Mouse (Mus musculus): ENCODE results near the gene Myl3. TPM values are rescaled to one million over a fixed set of nuclear protein-coding genes. Genes with fewer than 3 reads are reported as not detected.

Myl3 gene
- polyA plus RNA-seq, 1 experiment from 2014 or later = 1.2 TPM

GRCm38 (mm10) chr9:110711996-110712395, 29.7 kb upstream of the Myl3 start:
- 93% methylated on average over 6 of the region's 6 CpGs for WGBS
- no peaks in the 10 kb centered on the region for H3K4me1 ChIP-seq
- H3K9ac ChIP-seq (replicated peaks) = no peak overlapping the region
- H3K4me3 ChIP-seq = no peak overlapping the region
- H3K4me2 ChIP-seq (replicated peaks) = no peak overlapping the region
- no peaks in the 10 kb centered on the region for H3K9me3 ChIP-seq
- no peak overlapping the region for H3K27ac ChIP-seq (replicated peaks)
- no peaks in the 10 kb centered on the region for H3K27me3 ChIP-seq
- peaks cover 29% of the 10 kb centered on the region for H3K36me3 ChIP-seq
- ATAC-seq (ENCODE audit: low FRiP score, low read depth) = no peak

GRCm38 (mm10) chr9:110712545-110712944, 29.1 kb upstream of the Myl3 start:
- no peak overlapping the region for H3K9ac ChIP-seq (replicated peaks)
- ATAC-seq (ENCODE audit: low FRiP score, low read depth) = no peak
- H3K27me3 ChIP-seq = no peaks in the 10 kb centered on the region
- H3K9me3 ChIP-seq = no peaks in the 10 kb centered on the region
- H3K4me2 ChIP-seq (replicated peaks) = no peak overlapping the region
- H3K27ac ChIP-seq (replicated peaks) = no peak overlapping the region
- WGBS = 90% methylated on average over 4 of the region's 4 CpGs
- no peak overlapping the region for H3K4me3 ChIP-seq
- H3K4me1 ChIP-seq = no peaks in the 10 kb centered on the region
- H3K36me3 ChIP-seq = peaks cover 29% of the 10 kb centered on the region

GRCm38 (mm10) chr9:110713389-110713788, 28.3 kb upstream of the Myl3 start:
- no peak for ATAC-seq (ENCODE audit: low FRiP score, low read depth)
- peaks cover 26% of the 10 kb centered on the region for H3K36me3 ChIP-seq
- no peak overlapping the region for H3K27ac ChIP-seq (replicated peaks)

GRCm38 (mm10) chr9:110715426-110715825, 26.2 kb upstream of the Myl3 start:
- peaks cover 26% of the 10 kb centered on the region for H3K36me3 ChIP-seq
- no peak overlapping the region for H3K4me2 ChIP-seq (replicated peaks)
- no peak overlapping the region for H3K27ac ChIP-seq (replicated peaks)
- no peak for ATAC-seq (ENCODE audit: low FRiP score, low read depth)
- H3K9me3 ChIP-seq = no peaks in the 10 kb centered on the region
- no peaks in the 10 kb centered on the region for H3K27me3 ChIP-seq
- 68% methylated on average over 1 of the region's 1 CpGs for WGBS
- no peak overlapping the region for H3K9ac ChIP-seq (replicated peaks)
- no peaks in the 10 kb centered on the region for H3K4me1 ChIP-seq
- H3K4me3 ChIP-seq = no peak overlapping the region

More at GRCm38 (mm10) chr9:110713389-110713788, 28.3 kb upstream of the Myl3 start:
- H3K9ac ChIP-seq (replicated peaks) = no peak overlapping the region
- no peak overlapping the region for H3K4me3 ChIP-seq
- H3K9me3 ChIP-seq = no peaks in the 10 kb centered on the region
- 76% methylated on average over 1 of the region's 1 CpGs for WGBS
- H3K4me1 ChIP-seq = no peaks in the 10 kb centered on the region
- H3K27me3 ChIP-seq = no peaks in the 10 kb centered on the region
- no peak overlapping the region for H3K4me2 ChIP-seq (replicated peaks)

- Histone ChIP-seq H3K9ac (replicated peaks) (no peak overlapping the region), H3K4me1 (no peaks in the 10 kb centered on the region), H3K36me3 (peaks cover 19% of the 10 kb centered on the region), H3K27me3 (no peaks in the 10 kb centered on the region), H3K9me3 (no peaks in the 10 kb centered on the region), H3K4me2 (replicated peaks) (no peak overlapping the region), H3K27ac (replicated peaks) (no peak overlapping the region), H3K4me3 (no peak overlapping the region)
- peak; percentile 80 for ATAC-seq (ENCODE audit: low FRiP score, low read depth)
- 32% methylated on average over 4 of the region's 4 CpGs for WGBS
Observed at GRCm38 (mm10) chr9:110716775-110717174, 24.9 kb upstream of the Myl3 start.

GRCm38 (mm10) chr9:110718071-110718470, 23.6 kb upstream of the Myl3 start:
- Histone ChIP-seq H3K4me1 (no peaks in the 10 kb centered on the region), H3K4me3 (no peak overlapping the region), H3K9ac (replicated peaks) (no peak overlapping the region), H3K36me3 (peaks cover 10% of the 10 kb centered on the region; the same call in 1 of the 2 replicates), H3K27me3 (no peaks in the 10 kb centered on the region), H3K9me3 (no peaks in the 10 kb centered on the region), H3K4me2 (replicated peaks) (no peak overlapping the region), H3K27ac (replicated peaks) (0 out of 2 replicates have a peak overlapping the region, but pooled peaks have one; percentile 5)
- ATAC-seq (ENCODE audit: low FRiP score, low read depth) = no peak
- whole genome bisulfite sequencing = 90% methylated on average over 6 of the region's 6 CpGs

- no peaks in the 10 kb centered on the region for H3K4me1 ChIP-seq
- no peak for ATAC-seq (ENCODE audit: low FRiP score, low read depth)
- no peak overlapping the region for H3K4me3 ChIP-seq
- no peaks in the 10 kb centered on the region for H3K27me3 ChIP-seq
- no peak overlapping the region for H3K9ac ChIP-seq (replicated peaks)
- 87% methylated on average over 3 of the region's 3 CpGs for WGBS
- H3K4me2 ChIP-seq (replicated peaks) = no peak overlapping the region
- peaks cover 16% of the 10 kb centered on the region for H3K36me3 ChIP-seq
- no peaks in the 10 kb centered on the region for H3K9me3 ChIP-seq
- H3K27ac ChIP-seq (replicated peaks) = no peak overlapping the region
Observed at GRCm38 (mm10) chr9:110718810-110719209, 22.9 kb upstream of the Myl3 start.

- WGBS = 80% methylated on average over 5 of the region's 5 CpGs
Observed at GRCm38 (mm10) chr9:110719977-110720376, 21.7 kb upstream of the Myl3 start.

GRCm38 (mm10) chr9:110722060-110722459, 19.6 kb upstream of the Myl3 start:
- WGBS = 91% methylated on average over 10 of the region's 10 CpGs
- peaks cover 15% of the 10 kb centered on the region for H3K4me1 ChIP-seq
- ATAC-seq (ENCODE audit: low FRiP score, low read depth) = no peak
- H3K27me3 ChIP-seq = peaks cover 16% of the 10 kb centered on the region
- H3K27ac ChIP-seq (replicated peaks) = no peak overlapping the region
- H3K4me2 ChIP-seq (replicated peaks) = no peak overlapping the region
- peaks cover 20% of the 10 kb centered on the region; the same call in 1 of the 2 replicates for H3K36me3 ChIP-seq
- no peak overlapping the region for H3K4me3 ChIP-seq
- H3K9me3 ChIP-seq = no peaks in the 10 kb centered on the region
- no peak overlapping the region for H3K9ac ChIP-seq (replicated peaks)

More at GRCm38 (mm10) chr9:110719977-110720376, 21.7 kb upstream of the Myl3 start:
- Histone ChIP-seq H3K4me2 (replicated peaks) (no peak overlapping the region), H3K4me3 (no peak overlapping the region), H3K9ac (replicated peaks) (no peak overlapping the region), H3K9me3 (no peaks in the 10 kb centered on the region), H3K27me3 (no peaks in the 10 kb centered on the region), H3K27ac (replicated peaks) (no peak overlapping the region), H3K36me3 (peaks cover 22% of the 10 kb centered on the region), H3K4me1 (no peaks in the 10 kb centered on the region)
- ATAC-seq (ENCODE audit: low FRiP score, low read depth) = no peak

- Histone ChIP-seq H3K9me3 (no peaks in the 10 kb centered on the region), H3K9ac (replicated peaks) (no peak overlapping the region), H3K4me2 (replicated peaks) (no peak overlapping the region), H3K27ac (replicated peaks) (no peak overlapping the region), H3K36me3 (peaks cover 20% of the 10 kb centered on the region; the same call in 1 of the 2 replicates), H3K4me1 (peaks cover 21% of the 10 kb centered on the region), H3K27me3 (peaks cover 51% of the 10 kb centered on the region), H3K4me3 (no peak overlapping the region)
- no peak for ATAC-seq (ENCODE audit: low FRiP score, low read depth)
- WGBS = 20% methylated on average over 9 of the region's 9 CpGs
Observed at GRCm38 (mm10) chr9:110725721-110726135, 15.9 kb upstream of the Myl3 start.

GRCm38 (mm10) chr9:110726867-110727266, 14.8 kb upstream of the Myl3 start:
- ATAC-seq (ENCODE audit: low FRiP score, low read depth) = no peak
- Histone ChIP-seq H3K27ac (replicated peaks) (no peak overlapping the region), H3K4me1 (peaks cover 22% of the 10 kb centered on the region), H3K9ac (replicated peaks) (peak overlapping the region; percentile 34; the same call in 1 of the 2 replicates), H3K27me3 (peaks cover 62% of the 10 kb centered on the region), H3K9me3 (no peaks in the 10 kb centered on the region), H3K4me2 (replicated peaks) (peak overlapping the region; percentile 45), H3K4me3 (peak overlapping the region; percentile 26), H3K36me3 (peaks cover 16% of the 10 kb centered on the region; the same call in 1 of the 2 replicates)
- WGBS = 14% methylated on average over 32 of the region's 33 CpGs

- Histone ChIP-seq H3K27me3 (peaks cover 84% of the 10 kb centered on the region), H3K4me1 (peaks cover 38% of the 10 kb centered on the region), H3K9ac (replicated peaks) (no peak overlapping the region)
Observed at GRCm38 (mm10) chr9:110729841-110730240, 11.8 kb upstream of the Myl3 start.

GRCm38 (mm10) chr9:110731859-110732258, 9.8 kb upstream of the Myl3 start:
- Histone ChIP-seq H3K9me3 (no peaks in the 10 kb centered on the region), H3K9ac (replicated peaks) (no peak overlapping the region), H3K27me3 (peaks cover 83% of the 10 kb centered on the region), H3K36me3 (no peaks in the 10 kb centered on the region), H3K4me2 (replicated peaks) (peak overlapping the region; percentile 69; the same call in 1 of the 2 replicates), H3K4me3 (no peak overlapping the region), H3K4me1 (peaks cover 25% of the 10 kb centered on the region), H3K27ac (replicated peaks) (no peak overlapping the region)
- 52% methylated on average over 4 of the region's 4 CpGs for WGBS
- ATAC-seq (ENCODE audit: low FRiP score, low read depth) = no peak

More at GRCm38 (mm10) chr9:110729841-110730240, 11.8 kb upstream of the Myl3 start:
- no peak for ATAC-seq (ENCODE audit: low FRiP score, low read depth)
- Histone ChIP-seq H3K4me2 (replicated peaks) (no peak overlapping the region), H3K27ac (replicated peaks) (no peak overlapping the region), H3K36me3 (no peaks in the 10 kb centered on the region), H3K4me3 (no peak overlapping the region), H3K9me3 (no peaks in the 10 kb centered on the region)
- 29% methylated on average over 8 of the region's 8 CpGs for WGBS
